Mouse (Mus musculus) left cerebral cortex, adult 11 months (tissue): ENCODE results near the gene Sez6.

ENCODE experiments used
- DNase-seq: peaks from one replicate; pipeline ENCODE4 v3.0.0; 2022; ENCODE audit warnings: low spot score

The Sez6 gene

DNA sequence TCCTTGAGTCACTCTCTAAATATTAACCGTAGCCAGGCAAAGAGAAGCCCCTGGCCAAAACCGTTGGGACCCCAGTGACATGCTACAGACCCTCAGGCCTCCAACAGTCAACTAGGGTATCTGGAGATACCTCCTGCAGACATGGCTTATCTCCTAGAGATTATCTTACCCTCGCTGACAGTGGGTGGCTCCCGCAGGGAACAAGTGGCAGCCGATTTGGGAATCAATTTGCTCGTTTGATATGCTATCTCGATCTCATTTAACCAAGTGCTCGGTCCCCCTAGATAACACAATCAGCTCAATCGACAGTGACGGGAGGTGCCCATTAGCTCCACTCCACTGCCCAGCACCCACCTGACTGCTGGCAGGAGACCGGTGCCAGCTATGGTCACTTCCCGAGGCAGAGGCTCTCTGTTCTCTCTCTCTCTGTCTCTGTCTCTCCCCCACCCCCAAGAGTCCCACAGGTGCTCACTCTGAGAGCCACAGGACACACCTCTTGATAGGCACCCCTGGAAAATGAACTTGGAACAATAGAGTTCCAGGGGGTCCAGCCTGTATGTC lies 19.6 kb downstream of the Sez6 start:
- DNase-seq, result no peak

DNA sequence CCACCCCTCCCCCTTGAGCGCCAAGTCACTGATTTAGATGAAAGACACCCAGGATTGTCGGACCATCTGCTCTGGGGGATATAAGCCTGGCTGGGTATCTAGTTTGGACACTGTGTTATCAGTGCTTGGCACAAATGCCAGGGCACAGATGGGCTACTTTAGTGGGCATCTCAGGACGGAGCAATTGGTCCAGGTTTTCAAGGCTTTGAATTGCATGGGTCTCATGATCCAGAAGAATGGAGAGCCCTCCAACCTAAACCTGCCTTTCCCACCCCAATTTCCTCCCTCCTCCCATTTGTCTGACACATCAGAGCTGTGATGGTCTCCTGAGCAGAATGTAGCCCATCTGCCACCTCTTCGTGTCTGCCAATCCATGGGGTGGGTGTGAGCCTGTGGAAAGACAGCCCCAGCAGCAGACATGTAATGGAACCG lies 20.2 kb downstream of the Sez6 start:
- no peak for DNase-seq

DNA sequence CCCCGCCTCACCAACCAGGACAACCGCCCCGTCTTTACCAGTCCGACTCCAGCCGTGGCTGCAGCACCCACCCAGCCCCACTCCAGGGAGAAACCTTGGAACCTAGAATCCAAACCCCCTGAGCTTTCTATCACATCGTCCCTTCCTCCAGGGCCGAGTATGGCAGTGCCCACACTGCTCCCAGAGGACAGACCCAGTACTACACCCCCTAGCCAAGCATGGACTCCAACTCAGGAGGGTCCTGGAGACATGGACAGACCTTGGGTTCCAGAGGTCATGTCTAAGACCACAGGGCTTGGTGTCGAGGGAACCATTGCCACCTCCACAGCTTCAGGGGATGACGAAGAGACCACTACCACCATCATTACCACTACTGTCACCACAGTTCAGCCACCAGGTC lies 23.1 kb downstream of the Sez6 start:
- no peak for DNase-seq

DNA sequence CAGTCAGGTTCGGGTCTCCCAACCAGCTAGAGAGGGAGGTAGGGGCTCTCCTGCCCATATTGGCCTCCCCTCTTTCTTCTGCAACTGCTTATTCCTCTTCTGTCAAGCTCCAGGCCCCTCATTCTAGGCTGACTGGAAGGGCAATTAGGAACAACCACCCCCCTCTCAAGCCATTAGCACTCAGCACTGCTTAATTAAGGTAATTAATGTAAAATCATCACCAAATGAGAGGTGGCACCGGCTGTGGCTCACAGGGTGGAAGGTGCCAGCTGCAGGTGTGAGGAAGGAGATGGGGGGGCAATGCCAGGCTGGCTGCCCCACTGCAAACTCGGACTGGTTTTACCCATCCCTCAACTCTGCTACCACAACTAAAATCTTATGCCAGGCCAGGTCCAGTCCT lies 25.8 kb downstream of the Sez6 start:
- DNase-seq, result no peak

DNA sequence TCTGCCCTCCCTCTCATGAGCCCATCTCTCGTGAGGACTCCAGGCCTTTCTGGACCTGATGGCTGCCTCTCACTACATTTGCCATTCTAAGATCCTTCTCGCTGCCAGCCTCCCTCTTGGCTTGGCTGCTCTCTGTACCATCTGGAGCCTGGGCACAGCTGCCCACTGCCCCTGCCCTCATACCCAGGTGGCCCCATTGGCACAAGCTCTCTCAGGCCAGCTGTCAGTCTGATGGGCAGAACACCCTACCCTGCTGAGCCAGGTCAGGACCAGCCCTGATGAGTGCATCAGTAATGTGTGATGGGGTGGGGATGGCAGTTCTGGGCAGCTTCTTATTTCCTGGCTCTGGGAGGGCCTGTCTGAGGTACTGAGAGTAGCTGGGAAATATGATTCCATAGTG lies 27.7 kb downstream of the Sez6 start:
- DNase-seq, result no peak

DNA sequence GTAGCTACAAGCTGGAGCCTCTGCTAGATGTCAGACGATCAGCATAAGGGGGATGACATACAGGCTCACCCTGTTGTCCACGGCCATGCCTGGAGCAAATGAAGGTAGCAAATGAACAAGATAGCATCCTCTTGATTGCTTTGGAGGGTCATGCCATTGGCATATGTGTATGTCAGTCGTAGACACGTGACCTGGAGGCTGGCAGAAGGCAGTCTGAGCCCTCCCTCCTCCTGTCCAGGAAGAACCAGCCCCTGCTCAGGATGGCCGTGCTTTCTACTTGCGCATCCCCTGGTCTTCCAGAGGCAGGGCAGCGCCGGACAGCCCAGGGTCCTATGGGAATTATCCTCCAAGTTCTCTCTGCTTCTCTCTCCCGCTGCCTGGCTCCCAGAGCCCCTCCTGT lies 28.3 kb downstream of the Sez6 start:
- DNase-seq, result no peak

DNA sequence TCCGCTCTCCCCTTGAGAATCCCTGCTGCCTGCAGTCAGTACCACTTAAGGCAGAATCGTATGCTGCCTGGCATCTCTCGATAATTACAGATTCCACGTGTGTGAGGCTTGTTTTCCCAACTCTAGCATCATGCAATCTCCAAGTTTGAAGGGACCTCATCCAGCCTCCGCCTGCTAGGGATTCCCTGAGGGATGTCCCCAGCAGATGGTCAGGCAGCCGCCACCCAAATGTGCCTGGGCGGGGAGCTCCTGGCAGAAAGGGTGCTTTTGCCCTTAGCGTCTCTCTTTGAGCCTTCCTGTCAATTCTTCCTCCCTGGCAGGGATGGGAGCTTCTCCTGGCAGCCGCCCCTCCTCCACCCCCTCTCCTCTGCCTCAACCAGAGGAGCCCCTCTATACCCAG lies 29.6 kb downstream of the Sez6 start:
- no peak for DNase-seq

DNA sequence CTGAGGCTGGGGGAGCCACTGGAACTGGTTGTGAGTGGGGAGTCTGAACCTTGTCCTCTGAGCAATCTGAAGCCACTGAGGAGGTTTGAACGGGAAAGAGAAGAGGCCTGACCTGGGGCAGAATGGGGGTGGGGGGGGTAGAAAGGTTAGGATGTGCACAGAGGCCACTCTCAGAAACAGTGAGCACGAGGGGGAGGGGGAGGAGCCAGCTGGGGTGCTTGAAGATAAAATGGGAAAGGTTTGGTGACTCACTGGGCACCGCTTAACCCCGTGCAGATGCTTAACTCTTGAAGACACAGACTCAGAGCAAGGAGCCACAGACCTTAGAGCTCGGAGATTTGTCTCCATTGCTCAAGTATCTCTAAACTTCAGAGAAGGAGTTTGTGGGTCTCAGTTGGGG lies 30.3 kb downstream of the Sez6 start:
- DNase-seq, result no peak

DNA sequence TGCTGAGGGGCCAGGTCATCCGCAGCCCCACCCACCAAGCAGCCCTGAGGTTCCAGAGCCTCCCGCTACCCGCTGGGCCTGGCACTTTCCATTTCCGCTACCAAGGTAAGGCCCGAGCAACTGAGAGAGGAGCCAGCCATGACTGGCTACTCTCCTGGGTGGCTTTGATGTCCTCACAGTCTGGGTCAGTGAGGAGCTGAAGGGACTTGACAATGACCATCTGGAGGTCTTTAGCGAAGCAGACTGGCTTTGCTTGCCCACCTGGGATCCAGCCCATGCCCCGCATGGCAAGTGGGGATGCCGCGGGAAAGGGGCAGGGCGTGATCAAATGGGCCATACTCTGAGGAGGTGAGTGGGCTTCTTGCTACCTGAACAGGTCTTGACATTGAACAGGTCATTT lies 32.3 kb downstream of the Sez6 start:
- no peak for DNase-seq

DNA sequence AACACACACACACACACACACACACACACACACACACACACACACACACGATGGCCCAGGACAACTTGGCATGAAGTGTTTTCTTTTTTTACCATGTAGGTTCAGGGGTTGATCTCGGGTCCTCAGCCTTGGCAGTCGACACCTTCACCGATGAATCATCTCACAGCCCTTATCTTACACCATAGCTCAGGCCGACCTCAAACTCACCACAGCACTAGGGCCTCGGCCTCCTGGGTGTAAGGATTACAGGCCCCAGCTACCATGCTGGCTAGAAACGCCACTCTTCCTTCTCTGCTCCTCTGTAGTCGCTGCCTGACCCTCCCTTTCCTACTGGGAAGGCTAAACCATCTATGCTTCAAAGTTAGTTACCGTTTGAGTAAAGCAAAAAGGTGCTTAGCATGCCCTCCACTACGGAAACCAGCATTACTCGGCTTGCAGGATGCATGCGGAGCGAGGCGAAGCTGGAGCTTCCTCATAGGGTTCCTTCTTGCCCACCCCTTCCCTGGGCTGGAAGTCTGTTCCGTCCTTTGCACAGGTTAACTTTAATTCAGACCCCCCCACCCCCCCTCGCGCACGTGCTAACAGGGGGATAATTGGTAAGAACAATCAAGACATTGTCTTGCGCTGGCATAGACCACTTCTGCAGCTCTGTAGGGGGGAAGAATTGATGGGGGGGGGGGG lies 34.0 kb downstream of the Sez6 start:
- DNase-seq, result no peak

DNA sequence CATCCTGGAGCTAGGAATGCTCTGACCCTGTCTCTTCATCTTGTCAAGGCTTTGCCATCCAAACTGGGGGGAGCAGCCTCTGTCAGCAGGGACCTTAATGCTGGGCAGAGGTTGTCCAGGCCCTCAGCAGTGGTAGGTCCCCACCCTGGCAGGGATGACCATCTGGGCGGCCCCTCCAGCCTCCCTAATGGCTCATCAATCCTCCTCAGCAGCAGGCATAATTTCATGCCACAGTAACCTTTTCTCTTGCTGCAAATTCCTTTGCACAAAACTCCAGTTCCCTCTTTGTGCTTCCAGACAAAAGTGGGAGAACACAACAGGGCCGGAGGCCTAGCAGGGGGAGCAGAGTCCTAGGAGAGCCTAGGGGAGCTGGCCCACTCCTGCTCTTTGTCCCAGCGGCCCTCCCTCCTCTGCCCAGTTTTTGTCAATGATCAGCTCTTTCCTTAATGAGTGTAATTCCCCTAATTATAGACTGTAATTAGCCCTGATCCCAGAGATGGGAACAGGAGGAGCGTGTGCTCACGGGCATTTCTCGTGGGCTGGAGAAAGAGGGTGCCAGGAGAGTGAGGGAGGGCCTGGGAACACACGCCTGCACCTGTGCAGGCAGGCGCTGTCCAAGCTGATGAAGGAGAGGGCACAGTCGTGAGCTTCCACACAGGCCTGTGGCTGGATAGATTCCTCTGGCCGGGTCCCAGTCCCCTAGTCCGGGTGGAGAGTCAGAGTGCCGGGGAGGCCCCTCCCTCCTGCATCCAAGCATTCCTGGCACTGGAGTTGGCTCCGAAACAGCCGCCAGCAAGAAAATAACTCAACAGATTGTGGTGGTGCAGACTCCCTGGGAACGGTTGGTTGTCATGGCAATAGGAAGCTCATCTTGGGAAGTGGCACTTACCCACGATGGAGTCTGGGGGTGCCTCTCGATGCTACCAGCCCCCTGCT lies 34.8 kb downstream of the Sez6 start:
- DNase-seq, result peak; percentile 74

DNA sequence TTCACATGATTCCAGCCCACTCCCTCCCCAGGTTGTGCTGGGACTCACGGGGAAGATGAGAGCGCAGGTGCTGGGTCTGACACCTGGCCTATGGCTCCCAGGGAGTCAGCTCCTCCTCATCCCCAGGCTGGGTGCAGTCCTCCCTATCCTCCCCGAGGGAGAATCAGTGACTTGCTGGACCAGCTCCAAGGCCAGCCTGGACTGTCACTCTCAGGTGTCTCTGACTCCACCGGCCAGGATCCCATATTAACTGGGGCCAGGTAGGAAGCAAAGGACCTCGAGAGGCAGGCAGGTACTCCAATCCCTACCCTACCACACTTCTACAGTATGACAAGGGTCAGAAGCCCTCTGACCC lies 35.4 kb downstream of the Sez6 start:
- no peak for DNase-seq

DNA sequence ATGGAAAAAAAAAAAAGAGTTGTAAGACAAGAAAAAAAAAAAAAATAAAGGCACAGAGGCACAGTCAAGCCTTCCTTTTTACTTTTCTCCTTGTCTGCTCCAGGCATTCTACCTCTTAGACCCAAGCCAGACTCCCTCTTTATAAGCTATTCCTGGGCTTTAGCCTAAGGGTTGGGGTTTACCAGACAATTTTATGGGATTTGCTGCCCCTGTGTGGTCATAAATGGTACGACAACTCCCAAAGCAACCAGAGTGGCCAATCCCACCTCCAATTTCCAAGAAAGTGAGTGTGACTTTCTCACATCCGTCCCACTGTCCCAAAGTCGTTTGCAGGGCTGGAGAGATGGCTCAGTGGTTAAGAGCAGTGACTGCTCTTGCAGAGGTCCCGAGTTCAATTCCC lies 36.5 kb downstream of the Sez6 start:
- DNase-seq, result peak; percentile 59

DNA sequence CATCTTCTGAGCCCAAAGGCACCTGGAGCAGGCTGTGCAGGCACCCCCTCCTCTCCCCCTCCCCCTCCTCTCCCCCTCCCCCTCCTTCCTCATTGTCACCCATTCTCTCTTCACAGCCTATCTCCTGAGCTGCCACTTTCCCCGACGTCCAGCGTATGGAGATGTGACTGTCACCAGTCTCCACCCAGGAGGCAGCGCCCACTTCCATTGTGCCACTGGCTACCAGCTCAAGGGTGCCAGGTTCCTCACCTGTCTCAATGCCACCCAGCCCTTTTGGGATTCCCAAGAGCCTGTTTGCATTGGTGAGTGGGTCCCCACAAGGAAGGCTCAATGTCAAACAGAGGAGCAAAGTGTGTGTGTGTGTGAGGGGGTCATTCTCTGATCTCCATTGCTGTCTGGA lies 38.2 kb downstream of the Sez6 start:
- no peak for DNase-seq

DNA sequence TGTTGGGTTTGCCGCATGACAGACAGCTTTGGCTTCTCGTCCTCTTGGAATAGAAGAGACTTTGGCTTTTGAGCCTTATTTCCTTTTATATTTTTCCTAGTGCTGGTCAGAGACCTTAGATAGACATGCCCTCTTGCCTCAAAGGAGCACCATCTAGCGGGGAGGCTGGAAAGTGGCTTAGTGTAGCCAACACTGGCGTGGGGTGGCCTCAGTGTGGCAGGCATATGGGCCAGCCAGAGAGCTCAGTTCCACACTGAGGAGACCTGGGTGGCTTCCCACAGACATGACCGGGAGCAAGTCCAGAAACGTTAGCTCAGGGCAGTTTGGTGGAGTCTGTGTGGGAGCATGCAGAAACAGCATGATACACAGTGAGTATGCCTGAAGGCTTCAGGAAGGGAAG lies 40.1 kb downstream of the Sez6 start:
- DNase-seq, result no peak

DNA sequence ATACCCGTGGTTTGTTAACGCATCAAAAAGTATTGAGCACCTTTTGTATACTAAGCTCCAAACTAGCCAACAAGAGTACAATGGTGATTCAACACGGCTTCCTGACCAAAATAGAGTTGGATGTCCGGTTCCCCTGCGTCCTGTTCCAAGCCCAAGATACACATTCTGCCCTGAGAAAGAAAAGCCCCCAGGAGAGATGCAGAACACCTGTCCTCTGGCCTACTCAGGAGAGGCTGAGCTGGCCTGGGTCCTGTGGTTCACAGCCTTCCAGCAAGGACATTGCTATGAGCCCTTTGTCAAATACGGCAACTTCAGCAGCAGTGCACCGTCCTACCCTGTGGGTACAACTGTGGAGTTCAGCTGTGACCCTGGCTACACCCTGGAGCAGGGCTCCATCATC lies 42.9 kb downstream of the Sez6 start:
- no peak for DNase-seq

DNA sequence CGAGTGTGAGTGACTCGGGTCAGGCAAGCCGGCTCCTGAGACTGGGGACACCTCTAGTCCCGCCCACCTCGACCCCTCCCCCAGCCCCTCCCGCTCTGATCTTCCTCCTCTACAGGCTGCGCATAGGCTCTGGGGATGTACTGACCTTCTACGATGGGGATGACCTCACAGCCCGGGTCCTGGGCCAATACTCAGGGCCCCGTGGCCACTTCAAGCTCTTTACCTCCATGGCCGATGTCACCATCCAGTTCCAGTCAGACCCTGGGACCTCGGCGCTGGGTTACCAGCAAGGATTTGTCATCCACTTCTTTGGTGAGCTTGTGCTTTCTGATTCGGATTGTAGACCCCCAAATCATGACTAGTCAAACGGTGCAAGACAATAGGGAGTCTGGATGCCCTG lies 43.7 kb downstream of the Sez6 start:
- DNase-seq, result no peak

DNA sequence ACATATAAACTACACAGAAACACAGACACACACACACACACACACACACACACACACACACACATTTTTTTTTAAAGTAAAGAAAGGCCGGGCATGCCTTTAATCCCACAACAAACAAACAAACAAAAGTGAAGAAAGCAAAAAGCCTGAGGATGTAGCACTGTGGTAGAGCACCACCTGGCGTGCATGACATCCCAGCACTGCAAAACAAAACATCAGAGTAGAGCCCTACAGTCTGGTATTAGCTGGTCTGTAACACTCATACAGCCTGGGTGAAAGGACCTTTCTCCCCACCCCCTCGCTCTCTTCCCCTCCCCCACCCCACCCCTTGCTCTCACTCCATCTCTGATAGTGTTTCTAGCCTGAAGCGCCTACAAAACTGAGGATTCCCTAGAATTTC lies 45.3 kb downstream of the Sez6 start:
- no peak for DNase-seq

DNA sequence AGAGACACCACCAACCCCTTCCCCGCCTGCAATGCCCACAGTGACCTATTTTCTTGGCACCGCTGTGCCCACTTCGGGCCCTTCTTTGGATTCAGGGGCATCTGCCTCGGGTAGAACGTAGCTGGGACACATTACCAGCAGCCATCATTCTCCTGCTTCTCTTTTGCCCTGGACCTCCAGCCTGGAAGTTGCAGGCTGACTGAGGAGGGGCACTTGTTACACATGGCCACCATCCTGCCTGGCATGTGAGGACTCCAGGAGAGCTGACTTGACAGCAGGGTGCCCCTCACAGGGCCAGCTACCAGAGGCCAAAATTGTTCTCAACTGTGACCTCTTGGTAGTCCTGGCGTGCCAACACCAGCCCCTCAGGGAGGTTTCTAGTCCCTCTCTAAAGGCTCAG lies 47.6 kb downstream of the Sez6 start:
- no peak for DNase-seq

DNA sequence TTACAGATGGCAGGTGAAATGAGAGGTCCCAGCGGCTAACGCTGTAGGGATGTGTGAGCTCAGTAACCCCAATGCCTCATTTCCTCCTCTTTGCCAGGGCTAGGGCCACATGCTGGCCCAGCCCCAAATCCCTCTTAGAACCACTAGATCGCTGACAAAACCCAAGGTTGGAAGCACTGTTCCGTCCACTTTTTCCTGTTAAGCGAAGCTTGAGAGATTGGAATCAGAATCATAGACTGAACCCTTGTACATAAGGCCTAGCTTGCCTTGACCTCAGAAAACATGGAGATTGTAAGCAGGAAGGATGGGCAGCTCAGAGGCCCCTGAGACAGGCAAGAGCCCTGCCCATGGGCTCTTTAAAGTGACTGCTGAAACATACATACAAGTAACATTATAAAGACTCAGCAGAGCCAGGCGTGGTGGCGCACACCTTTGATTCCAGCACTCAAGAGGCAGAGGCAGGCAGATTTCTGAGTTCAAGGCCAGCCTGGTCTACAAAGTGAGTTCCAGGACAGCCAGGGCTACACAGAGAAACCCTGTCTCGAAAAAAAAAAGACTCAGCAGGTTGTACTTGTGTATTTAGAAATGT lies 48.7 kb downstream of the Sez6 start:
- no peak for DNase-seq

DNA sequence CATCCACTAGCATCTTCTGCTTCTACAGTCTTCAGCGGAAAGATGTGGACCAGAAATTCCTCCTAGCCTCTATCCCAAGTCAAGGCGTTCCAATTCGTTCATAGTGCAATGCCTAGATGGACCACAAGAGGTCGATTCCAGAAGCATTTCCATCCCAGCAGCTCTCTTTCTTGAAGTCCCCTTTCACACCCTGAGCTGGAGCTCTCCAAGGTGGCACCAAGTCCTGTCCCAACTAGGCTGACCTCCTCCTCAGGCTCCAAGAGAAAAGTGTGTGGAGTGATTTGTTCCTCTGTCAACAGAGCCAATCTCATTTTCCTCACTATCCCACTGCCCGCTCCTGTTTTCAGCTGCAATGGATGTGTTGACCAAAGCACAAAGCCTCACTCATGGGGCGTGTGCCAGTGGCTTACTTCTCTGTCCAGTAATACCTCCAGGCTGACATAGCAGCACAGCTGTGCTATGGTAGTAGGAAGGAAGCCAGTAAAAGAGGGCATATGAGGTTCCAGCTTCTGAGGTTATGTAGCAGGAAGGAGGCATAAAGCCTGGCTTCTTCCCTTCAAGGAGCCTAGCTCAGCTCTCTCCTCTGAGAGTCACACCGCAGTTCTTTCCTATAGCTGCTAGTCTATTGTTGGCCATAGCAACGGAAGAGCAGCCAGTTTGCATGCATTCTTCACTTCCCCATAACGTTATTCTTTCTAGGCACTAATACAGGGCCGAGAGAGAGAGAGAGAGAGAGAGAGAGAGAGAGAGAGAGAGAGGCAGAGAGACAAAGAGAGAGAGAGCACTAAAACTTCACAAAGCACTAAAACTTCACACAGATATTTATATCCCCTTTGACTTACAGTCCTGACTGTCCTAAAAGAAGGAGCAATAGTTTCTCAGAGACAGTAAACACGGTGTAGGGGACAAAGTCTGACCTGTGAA lies 49.9 kb downstream of the Sez6 start:
- peak; percentile 50 for DNase-seq
